Mouse (Mus musculus) MN1 (cell line): ENCODE results near the gene Ttc28.
A peak's percentile ranks its signal among the peaks of the same experiment; 100 is the strongest.

ENCODE experiments used
- DNase-seq: peaks from one replicate; pipeline ENCODE4 v3.0.0-alpha.2; 2016; ENCODE audit warnings: low spot score

Gene Ttc28

GRCm38 (mm10) chr5:111164348-111164920, 284.8 kb downstream of the Ttc28 start:
- DNase-seq = peak; percentile 33

- no peak for DNase-seq
These were observed 290.8 kb downstream of the Ttc28 start for GRCm38 (mm10) chr5:111170383-111170782.

GRCm38 (mm10) chr5:111175410-111175809, 295.8 kb downstream of the Ttc28 start:
- no peak for DNase-seq

GRCm38 (mm10) chr5:111175842-111176241, 296.2 kb downstream of the Ttc28 start:
- DNase-seq = no peak

- DNase-seq = no peak
These were observed 296.8 kb downstream of the Ttc28 start for GRCm38 (mm10) chr5:111176441-111176840.

GRCm38 (mm10) chr5:111178324-111179076, 298.9 kb downstream of the Ttc28 start:
- DNase-seq = no peak

DNA sequence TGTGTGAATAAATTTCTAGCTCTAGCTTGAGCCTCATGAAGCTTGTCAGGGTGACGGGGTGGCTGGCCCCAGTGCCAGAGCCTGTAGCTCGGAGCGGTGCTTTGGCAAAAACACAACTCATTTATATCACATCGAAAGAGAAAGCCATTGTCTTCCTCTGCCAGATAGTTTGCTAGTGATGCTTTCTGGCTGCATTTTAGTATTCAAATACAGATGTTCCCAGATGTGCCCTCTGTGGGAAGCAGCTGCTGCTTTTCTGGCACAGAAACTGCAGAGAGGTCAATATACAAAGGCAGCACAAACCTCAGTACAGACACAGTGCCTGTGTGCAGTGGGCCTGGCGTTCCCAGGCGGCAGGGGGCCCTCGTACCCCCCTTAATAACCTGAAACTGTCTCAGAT, 300.0 kb downstream of the Ttc28 start:
- no peak for DNase-seq

GRCm38 (mm10) chr5:111180091-111181053, 300.8 kb downstream of the Ttc28 start:
- no peak for DNase-seq

DNA sequence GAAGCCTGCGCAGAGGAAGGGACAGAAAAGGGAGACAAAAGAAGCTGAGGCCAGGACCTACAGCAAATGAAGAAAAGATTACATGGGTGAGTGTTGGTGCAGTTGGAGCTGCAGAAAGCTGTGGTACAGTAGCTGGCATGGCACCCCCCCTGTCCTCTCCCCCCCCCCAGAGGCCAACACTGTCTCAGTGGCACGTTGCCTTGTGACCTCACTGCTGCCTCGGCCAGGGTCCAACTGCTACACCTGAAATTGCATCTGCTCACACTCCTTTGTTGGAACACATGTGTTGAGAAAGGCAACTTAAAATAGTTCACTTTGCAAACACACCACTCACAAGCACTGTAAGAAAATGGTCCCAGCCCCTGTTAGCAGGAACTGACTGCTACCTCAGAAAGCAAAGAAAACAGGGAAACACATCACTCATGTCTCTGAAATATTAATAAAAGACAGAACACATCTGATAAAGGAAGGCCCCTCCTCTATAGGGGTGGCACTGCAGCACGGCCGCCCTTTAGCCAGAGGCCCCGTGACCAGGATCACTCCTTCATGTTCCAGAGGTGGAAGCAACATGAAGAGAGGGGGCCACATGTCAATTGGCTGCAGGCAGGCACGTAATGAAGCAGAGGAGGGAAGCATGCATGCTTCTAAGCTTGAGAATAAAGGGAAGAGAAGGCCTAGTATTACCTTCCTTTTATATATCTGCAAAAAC, 301.8 kb downstream of the Ttc28 start:
- no peak for DNase-seq

- no peak for DNase-seq
These were observed 307.0 kb downstream of the Ttc28 start for GRCm38 (mm10) chr5:111186600-111186999.

- DNase-seq = no peak
These were observed 312.4 kb downstream of the Ttc28 start for GRCm38 (mm10) chr5:111191972-111192371.

DNA sequence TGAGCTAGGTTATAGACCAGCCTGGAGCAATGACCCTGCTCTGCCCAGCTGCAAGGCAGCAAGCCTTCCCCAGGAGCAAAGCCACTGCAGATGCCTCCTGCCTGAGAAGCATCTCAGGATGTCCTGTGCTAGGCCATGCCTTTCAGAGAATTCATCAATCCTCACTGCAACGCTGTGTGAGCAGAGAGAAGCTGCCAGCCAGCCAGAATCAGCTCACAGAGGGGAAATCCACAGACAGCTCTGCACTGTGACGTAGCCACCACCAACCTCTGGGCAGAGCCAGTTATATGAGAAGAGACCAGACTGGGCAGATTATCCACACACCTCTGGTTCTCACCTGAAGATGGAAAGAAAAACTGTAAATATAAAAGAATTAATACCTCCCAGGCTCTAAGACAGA, 315.2 kb downstream of the Ttc28 start:
- no peak for DNase-seq

DNA sequence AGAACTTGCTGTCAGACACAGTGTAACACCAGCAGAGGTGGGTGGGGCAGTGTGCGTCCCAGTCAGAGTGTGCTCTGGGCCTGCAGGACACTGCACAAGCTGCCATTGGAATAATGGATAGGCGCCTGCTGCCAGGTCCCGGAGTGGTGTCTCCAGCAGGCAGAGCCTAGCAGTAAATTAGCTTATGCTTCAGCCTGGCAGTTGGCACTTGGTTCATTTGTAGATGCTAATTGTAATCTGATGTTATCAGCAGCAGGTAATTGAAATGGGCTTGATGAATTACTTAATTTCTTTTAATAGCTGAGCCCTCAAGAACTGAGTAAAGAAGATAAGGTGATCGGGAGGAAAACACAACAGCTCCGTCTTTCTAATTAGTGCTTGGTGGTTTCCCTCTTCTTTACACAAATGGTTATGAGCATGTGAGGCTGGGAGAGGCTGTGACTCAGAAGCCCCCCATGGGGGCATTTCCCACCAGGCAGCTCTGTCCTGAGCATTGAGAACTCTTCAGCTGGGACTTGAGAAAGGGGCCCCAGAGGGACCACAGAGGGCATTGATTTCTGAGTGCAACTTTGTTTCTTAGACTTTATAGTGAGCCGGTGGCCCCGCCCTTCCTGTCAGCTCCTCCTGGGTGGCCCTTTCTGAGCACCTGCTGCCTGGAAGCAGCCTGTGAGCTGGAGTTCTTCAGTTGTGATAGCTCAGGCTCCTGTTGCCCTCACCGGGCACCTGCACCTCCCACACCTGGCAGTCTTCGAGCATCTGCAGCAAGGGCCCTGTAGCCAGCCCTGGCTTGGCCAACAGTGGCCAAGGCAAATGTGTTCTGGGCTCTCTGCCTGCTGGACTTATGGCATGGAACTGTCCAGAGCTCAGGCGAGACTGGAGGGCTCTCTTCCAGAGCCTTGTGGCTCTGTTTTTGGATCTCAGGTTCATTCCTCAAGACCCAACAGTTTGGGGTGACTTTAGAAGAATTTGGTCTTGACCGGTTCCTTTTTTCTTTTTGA, 316.2 kb downstream of the Ttc28 start:
- DNase-seq = peak; percentile 79

DNA sequence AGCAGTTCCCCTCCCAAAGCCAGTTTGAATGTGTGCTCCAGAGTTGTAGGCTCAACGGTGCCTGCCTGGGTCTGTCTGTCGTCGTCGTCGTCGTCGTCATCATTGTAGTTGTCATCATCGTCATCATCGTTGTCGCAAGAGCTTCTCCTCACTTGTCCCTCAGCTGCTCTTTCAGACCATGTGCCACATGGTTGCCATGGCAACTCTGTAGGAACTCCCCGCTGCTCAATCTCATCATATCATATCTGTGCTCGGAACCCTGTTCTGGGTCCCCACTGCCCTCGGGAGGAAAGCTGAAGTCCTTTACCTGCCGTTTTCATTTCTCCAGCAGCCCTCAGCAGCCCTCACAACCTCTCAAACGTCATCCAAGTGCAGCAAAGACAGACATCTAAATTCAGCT, 318.1 kb downstream of the Ttc28 start:
- DNase-seq = no peak

- no peak for DNase-seq
These were observed 320.7 kb downstream of the Ttc28 start for GRCm38 (mm10) chr5:111200167-111200840.

- DNase-seq = no peak
These were observed 321.5 kb downstream of the Ttc28 start for GRCm38 (mm10) chr5:111200915-111201610.

DNA sequence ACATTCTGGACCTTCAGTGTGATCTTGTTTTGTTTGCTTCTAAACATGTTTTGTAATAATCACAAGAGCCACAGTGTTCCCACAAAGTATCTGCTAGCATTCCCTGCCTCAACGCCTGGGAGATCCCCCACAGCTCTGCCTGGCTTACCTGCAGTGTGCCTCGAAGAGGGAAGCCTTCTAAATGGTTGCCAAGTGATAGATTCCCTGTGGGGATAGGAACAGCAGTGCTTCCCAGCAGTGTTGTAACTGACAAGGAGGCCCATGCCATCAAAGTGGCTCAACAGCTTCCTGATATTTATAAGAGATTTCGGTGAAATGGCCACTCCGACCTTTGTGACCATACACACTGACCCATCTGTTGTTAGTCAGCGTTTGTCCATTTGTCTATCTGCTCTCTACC, 324.6 kb downstream of the Ttc28 start:
- no peak for DNase-seq

DNA sequence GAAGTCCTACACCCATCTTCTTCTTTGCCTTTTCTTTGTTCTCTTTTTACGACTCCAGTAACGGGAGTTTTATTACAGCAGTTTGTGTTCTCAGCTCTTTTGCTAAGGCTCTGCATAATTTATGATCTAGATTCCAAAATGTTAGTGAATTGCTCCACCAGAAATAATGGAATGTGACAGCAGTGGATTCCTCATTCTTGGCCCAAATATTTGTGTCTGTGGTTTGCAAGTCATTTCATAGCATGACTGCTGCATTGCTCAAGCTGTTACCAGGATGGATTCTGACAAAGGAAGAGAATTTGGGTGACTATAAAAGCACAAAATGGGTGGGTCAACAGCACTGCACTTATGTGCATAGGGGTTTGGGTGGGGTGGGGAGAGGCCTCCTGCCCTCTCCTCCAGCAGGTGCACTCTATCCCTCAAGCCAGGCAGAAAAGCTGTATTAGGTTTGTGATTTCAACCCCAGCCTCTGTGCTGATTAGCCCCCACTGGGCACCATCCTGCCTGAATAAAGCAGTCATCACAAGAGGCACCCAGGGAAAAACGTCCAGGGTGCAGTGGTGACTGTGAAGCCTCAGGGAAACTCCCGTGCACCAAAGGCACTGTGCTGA, 325.5 kb downstream of the Ttc28 start:
- DNase-seq = no peak

- no peak for DNase-seq
These were observed 326.2 kb downstream of the Ttc28 start for GRCm38 (mm10) chr5:111205817-111206216.
